Mouse (Mus musculus) embryo, embryonic 9.5 days (tissue): ENCODE measurements around the gene Slc28a2.
A peak's percentile ranks its signal among the peaks of the same experiment; 100 is the strongest.
"Not testable (repeated sequence)": the region's sequence is repeated elsewhere in the genome, so short reads cannot be mapped to it uniquely, and the experiment has no call there.

ENCODE experiments used
- DNase-seq: peaks from one replicate; pipeline ENCODE4 v3.0.0-alpha.2; 2017; ENCODE audit errors: extremely low spot score

Slc28a2 gene

DNA sequence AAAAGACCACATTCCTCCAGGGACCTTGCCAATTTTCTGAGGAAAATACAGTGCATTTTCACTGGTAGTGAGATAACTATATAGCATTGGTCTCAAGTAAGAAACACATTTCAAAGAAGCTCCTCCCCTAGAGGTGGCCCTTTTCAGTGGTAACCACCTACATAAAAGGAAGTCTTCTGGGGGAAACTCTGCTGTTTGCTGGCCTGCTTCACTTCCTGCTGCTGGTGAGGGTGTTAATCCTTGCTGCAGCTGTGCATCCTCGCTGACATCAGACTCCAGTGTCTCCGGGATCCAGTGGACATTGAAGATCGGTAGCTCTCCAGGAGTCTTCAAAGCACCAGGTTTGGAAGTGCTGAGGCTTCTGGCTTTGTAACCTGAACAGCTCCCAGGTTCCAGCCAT lies at the start of gene Slc28a2:
Gene Slc28a2 (plus strand): TSS at position 278 of the 400 bp plus-strand sequence.
- DNase-seq = not testable (repeated sequence)

DNA sequence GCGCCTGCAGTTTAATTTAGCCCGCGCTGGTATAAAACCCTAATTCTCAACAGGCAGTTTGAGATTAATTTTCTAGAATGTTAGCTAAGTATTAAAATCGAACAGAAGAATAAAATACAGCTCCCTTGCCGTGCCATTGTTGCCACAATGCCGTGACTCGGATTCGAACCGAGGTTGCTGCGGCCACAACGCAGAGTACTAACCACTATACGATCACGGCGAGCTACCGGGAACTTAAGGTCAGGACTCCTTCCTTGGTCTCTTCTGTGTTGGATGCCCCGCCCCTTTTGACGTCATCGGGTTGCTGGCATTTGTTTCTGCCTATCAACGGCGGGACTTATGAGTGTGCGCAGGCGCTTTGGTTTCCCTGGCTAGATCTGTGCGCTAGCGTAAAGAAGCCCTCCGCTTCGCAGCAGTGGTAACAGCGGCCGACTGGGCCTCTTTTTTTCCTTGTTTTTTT lies 49.0 kb upstream of the Slc28a2 start:
- DNase-seq = peak; percentile 97

DNA sequence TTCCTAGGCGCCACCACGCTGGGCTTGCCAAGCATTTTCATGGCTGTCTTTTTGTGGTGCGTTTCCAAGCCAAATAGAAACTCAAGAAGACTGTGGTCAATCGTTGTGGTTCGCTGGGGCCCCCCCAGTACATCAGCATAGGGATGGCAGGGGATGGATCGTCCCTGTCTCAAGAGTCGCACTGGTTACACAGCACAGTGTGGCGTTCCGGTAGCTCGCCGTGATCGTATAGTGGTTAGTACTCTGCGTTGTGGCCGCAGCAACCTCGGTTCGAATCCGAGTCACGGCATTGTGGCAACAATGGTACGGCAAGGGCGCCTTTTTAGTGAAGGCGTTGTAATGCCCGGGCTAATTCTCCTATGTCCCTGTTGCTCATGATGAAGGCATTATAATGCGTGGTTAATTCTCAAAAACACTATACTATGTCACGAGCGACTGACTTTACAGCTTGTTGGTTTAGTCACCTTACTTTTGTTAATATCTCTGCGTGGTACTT lies 48.5 kb upstream of the Slc28a2 start:
- DNase-seq = peak; percentile 89

DNA sequence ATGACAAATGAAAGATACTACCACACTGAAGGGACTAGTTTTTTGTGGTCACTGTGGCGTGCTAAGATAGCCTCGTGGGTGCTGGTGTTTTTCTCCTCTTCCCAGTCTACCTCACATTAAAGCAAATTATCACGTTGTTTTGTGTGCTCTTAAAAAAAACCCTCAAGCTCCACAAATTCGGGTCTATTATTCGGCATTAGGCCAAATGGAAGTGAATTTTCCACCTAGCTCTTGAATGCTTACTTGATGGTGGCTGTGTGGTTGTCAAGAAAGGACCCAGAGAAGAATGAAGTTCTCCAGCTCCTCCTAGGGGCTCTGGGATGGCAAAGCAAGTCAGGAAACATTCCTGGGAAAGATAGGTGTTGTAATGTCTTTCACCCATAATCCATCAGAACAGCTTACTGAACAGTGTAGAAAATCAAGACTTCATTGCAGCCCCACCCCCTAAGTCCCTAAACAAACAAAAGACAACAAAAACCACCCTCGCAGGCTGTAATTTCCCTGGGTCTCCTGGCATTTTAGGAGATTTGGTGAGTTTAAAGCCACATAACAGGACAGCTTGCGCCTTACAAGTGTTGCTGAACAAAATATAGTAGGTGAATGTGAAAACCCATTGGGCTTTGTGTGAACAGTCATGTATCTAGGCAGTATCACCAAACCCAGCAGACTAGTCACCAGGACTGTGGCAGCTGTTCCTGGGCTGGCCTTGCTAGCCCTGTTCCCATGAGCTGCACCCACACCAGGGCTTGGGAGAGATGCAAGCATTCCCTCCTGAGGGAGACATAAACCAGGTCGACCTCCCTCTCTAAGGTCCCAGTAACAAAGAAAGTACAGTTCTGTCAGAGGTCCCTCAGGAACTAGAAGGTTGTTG lies 47.6 kb upstream of the Slc28a2 start:
- DNase-seq = peak; percentile 64

DNA sequence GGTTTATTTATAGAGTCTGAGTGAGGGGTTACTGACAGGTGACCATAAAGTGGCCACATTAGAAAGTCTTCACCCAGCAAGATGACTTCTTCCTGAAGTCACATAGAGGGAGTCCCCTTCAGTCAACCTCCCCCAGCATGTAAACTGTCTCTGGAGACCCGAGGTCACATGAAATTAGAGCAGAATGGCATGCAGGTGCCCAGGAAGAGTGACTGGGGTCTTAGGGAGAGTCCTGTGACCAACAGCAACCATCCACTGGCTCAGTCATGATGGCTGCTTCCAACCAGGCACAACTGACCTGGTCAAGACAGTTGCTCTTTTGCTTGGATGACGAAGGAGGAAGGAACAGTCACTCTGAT lies 47.0 kb upstream of the Slc28a2 start:
- DNase-seq = no peak

DNA sequence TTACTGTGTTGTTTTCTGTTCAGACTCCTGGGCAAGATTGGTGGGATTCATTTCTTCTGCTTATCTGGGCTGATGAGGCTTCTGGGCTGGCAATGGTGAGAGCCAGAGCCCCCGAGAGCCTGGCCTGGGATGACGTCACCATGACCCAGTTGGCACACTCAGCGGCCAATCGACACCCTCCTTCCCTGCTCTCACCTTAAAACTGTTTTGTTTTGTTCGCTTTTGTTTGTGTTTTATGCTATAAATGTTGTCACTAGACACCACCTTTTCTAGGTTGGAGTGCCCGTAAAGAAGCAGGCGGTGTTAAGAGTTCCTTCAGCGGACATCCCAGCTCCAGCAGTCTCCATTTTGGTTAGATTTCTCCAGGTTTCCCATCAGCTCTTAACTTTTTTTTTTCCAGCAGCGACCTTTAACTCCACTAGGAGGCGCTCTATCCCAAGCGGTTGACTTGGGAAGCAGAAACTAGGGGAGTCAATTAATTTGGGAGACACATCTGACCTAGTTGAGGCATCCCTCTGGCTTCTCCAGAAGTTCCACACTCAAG lies 45.4 kb upstream of the Slc28a2 start:
- DNase-seq = peak; percentile 73

DNA sequence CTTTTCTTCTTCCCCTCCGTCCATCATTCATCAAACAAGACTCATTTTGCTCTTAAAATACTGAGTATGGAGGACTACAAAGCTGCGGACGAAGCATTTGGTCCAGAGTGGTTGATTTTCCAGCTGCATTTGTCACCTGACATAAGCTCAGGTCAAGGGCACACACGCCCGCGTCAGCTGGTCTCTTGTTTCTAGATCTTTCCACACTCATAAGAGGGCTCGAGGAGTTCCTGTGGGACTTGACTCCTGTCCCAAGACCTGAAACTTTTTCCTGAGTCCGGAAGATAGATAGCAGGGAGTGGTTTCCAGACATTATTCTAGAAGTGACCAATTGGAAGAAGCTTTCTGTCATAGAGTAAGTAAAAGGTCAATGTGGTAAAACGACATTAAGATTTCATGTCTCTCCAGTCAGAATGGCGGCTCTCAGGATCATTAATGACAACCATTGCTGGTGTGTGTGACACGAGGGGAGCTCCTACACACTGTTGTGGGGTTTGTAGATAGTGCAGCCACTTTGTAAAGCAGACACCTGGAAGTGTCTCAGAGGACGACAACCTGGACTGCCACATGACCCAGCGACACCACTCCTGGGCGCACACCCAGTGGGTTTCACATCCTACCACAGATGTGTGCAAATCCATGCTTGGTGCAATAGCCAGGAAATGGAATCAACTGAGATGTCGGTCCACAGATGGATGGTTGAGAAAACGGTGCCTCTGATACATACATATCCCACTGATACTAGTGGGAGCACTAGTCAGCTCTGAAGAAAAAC lies 44.8 kb upstream of the Slc28a2 start:
- DNase-seq = no peak

DNA sequence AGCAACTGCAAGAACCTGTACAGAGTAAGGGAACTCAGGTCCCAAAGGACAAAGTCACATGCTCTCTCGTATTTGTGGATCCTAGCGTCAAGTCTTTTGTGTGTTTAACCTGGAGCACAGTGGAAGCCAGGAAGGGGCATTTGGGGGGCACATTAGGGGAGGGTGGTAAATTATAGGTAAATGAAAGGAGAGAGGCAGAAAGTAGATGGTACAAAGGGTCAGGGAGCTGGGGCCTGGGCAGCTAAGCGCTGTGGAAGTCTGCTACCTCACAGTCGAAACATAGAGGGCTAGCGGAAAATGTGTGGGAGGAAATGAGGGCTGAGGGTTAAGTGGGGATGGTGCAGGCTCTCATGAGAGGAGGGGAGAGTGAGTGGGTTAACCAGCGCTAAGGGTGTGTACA lies 44.2 kb upstream of the Slc28a2 start:
- no peak for DNase-seq

DNA sequence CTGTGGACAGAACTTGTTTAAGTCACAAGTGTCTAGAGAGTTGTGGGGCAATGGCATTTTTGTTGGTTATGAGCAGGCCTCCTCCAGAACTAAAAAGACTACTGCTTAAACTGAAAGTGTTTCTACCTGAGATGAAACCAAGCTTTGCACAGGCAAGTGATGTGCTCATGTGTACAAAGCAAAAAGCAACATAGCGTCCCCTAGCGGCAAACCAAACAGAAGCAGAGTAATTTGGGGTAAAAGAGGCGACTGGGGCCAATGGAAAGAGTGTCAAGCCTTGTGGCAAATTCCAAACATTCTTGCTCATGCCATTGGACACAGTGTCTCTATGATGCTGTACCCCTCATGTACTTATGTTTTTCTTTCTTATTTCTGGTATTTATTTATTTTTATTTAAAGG lies 41.2 kb upstream of the Slc28a2 start:
- no peak for DNase-seq

DNA sequence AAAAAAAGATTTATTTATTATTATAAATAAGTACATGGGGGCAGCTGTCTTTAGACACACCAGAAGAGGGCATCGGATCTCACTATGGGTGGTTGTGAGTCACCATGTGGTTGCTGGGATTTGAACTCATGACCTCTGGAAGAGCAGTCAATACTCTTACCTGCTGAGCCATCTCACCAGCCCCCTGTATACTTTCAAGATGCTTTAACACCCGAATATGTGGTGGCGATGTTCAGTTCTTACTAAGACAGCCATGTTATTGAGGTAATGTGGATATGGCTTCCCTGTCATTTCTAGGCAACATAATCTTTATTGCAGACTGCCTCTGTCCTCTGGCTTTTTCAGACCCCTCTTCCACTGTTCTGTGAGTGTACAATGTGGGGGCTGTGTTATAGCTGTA lies 39.1 kb upstream of the Slc28a2 start:
- not testable (repeated sequence) for DNase-seq

DNA sequence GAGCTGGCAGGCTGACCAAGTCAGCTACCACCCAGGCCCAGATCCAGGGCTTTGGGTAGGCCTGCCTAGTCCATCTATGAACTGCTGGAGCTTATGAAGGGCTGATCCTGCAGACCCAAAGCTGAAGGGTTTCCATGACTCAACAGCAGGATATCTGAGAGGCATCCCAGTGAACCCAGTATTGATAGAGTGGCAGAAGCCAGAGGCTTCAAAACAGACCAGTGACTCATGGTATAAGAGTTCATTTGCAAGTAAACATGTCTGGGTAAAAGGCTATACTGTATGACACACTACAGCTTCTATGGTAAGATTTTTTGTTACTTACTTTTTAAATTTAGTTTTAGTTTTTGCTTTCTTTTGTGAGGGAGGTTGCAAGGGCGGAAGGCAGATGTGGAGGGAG lies 30.1 kb upstream of the Slc28a2 start:
- DNase-seq = no peak

DNA sequence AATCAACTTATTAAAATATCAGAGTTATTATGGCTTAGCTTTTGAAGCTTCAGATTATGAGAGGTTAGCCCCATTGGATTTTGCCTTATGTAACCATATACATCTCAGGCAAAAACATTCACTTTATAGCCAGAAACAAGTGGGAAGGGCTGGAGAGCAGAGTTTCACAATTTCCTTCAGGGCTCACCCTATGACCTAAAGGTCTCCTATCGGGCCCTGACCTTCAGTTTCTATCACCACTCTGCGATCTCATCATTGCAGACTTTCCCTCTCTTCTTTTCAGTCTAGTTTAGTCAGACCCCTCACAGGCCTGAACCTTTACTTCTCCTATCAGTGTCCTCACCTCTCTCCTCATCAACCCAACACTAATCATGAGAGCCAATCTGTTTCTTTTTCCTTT lies 18.7 kb upstream of the Slc28a2 start:
- DNase-seq = no peak

DNA sequence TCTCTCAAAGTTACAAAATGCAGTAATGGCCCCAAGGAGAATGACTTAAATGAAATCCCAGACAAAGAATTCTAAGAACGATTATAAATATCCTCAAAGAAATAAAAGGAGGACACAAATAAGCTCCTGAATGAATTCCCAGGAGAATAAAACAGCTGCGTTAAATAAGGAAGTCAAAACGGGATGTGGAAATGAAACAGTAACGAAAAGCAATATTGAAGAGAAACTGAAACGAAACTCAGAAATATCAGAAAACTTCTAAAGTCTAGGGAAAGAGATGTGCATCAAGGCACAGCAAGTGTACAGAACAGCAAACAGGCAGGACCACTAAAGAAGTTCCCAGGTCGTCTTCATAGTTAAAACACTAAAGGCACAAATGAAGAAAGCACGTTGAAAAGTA lies 17.3 kb upstream of the Slc28a2 start:
- no peak for DNase-seq

DNA sequence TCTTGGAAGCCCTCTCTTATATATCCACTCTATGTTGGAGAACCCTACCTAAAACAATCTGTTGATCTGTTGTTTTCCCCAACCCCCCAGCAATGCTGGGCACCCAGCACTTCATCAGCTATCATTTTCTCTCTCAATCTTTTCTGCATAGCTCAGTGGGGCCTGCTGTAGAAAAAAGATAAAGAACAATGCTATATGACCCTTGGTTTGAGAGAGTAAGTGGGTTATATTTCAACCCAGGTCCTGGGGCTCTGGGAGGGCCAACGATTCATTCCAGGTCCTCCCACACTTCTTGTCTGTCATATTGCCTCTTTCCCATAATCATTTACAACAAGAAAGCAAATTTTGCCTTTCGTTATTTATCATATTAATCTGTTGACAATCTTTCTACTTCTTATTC lies 368 bp downstream of the Slc28a2 start:
- DNase-seq = not testable (repeated sequence)

DNA sequence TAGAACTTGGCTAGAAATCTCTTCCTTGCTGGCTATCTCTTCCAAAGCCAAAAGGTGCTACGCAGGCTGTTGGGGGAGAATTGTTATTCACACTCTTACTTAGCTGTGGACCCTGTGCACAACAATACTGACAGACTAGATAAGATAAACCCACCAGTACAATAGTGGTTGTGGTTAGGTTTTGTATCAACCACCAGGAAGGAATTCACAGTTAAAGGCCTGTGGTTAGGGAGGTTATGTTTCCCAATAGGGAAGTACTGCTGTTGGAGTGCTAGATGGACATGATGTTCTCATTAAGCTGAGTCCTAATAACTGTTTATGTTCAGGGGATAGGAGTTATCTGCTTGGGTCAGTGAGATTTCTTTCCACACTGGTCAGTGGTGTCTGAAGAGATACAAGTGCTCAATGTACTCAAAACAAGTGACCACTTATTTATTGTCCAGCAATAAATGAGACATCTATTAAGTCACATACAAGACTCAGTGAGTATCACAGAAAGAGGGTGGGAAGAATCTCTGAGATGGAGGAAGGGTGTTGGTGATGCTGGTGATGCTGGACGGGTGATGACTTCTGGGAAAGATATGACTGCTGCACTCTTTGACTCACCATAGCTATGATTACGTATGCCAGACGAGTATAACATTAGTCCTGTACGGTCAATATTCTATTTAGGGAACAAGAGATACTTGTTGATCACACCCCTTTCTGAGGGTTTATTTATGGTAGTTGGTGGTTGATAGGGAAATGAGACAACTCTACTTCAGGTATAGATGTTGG lies 12.6 kb downstream of the Slc28a2 start:
- not testable (repeated sequence) for DNase-seq

DNA sequence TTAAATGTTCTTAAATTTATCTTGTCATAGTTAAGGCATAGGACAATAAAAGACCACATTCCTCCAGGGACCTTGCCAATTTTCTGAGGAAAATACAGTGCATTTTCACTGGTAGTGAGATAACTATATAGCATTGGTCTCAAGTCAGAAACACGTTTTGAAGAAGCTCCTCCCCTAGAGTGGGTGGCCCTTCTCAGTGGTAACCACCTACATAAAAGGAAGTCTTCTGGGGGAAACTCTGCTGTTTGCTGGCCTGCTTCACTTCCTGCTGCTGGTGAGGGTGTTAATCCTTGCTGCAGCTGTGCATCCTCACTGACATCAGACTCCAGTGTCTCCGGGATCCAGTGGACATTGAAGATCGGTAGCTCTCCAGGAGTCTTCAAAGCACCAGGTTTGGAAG lies 14.2 kb downstream of the Slc28a2 start:
- DNase-seq = not testable (repeated sequence)

DNA sequence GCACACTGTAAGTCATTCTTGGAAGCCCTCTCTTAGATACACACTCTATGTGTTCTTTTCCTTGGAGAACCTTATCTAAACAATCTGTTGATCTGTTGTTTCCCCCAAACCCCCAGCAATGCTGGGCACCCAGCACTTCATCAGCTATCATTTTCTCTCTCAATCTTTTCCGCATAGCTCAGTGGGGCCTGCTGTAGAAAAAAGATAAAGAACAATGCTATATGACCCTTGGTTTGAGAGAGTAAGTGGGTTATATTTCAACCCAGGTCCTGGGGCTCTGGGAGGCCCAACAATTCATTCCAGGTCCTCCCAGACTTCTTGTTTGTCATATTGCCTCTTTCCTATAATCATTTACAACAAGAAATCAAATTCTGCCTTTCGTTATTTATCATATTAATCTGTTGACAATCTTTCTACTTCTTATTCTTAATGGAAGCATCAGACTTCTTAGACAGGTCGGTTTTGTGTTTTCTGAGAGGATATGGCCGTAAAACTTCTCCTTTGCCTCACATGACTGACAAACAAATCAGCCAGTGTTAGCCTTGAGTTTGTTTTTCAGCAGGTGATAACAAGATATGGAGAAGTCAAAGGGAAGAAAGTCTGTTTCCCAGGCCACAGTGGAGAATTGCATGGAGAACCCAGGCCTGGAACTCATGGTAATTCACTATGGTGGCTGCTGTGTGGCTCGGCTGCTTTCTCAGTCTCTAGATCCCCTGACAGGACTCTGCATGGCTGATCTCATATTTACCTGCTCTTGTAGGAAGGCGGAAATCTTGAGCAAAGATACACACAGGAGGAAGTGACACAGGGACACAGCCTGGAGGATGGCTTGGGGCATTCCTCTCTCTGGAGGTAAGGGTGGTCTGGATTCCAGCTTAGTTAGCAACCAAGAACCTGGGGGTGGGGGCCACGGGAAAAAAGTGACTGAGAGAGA lies 15.0 kb downstream of the Slc28a2 start:
- DNase-seq = no peak

DNA sequence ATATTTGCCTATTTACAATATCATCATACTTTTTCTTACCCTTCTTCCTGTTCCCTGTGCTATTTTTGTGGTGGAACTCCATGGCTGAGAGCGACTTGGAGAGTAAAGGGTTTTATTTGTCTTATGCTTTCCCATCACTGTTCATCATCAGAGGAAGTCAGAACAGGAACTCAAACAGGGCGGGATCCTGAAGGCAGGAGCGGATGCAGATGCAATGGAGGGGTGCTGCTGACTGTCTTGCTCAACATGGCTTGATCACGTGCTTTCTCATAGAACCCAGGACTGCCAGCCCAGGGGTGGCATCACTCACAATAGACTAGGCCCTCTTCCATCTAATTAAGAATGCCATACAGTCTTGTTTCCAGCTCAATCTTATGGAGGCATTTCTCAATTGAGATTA lies 24.1 kb downstream of the Slc28a2 start:
- DNase-seq = no peak

DNA sequence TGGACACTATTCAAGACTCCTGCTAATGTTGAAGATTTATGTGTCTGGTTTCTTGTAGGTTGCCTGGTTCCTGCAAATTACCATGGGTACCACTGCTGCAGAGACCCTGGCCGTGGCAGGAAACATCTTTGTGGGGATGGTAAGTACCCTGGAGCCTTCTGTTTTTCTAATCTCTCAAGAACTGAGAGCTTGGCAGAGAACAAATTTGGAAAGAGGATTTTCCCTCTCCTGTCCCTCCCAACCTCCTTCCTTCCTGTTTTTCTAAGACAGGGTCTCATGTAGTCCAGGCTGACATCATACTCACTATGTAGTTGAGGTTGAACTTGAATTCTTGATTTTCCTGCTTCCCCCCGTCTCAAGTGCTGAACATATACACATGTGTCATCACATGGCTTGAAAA lies 26.1 kb downstream of the Slc28a2 start:
- DNase-seq = no peak

DNA sequence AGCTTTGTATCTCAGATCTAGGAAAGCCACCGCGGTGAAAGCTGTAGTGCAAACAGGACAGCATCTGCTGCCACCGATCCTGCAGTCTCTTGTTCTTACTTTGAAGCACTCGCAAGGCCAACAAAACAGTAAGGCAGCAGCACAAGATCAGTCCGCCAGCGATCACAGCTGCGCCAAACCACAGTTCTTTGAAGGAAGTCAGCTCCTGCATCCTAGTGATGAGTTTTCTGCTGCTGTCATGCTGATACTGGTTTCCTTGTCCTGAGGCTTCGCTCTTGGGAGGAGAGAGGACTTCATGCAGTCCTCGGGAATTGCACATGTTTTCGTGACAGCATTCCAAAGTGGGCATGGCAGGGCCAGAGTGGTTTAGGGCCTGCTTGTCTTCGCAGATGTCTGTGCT lies 40.6 kb downstream of the Slc28a2 start:
- no peak for DNase-seq
